Mouse (Mus musculus): ENCODE results near the gene Dnm3. TPM values are rescaled to one million over a fixed set of nuclear protein-coding genes. Genes with fewer than 3 reads are reported as not detected.
"Not testable (repeated sequence)": the region's sequence is repeated elsewhere in the genome, so short reads cannot be mapped to it uniquely, and the experiment has no call there.

Gene Dnm3
- total and polyA plus RNA-seq, 3 experiments: not detected

GRCm38 (mm10) chr1:162394549-162394948, 83.3 kb downstream of the Dnm3 start:
- no peak overlapping the region for H3K4me3 ChIP-seq (ENCODE audit: control insufficient read depth in 1 of 2, insufficient read depth in 1 of 2, low read depth in 2 of 2, low read length in 2 of 2)
- H3K27me3 ChIP-seq (ENCODE audit: control insufficient read depth in 1 of 2, insufficient read depth in 2 of 2, low read length in 2 of 2): peaks cover 0 to 1% of the 10 kb centered on the region in 2 experiments
- DNase-seq (ENCODE audit: low read depth, low spot score): no peak
- no peak overlapping the region for H3K9ac ChIP-seq (ENCODE audit: control insufficient read depth, low read depth, low read length, poor library complexity, severe bottlenecking)
- no peak for TF ChIP-seq KAT2A (conservative IDR thresholded peaks at IDR 0.05; ENCODE audit: low read depth, low read length)
- TF ChIP-seq TBP (IDR thresholded peaks at IDR 0.05; ENCODE audit: low read depth, low read length): no peak
- TF ChIP-seq TCF12 (IDR thresholded peaks at IDR 0.05; ENCODE audit: low read depth, low read length): no peak
- no peak for TF ChIP-seq RCOR1 (IDR thresholded peaks at IDR 0.05; ENCODE audit: low read depth, low read length)
- no peaks in the 10 kb centered on the region for H3K79me2 ChIP-seq (ENCODE audit: control insufficient read depth, insufficient read depth, low read length, poor library complexity)
- H3K27ac ChIP-seq (ENCODE audit: control insufficient read depth, low read depth, low read length): no peak overlapping the region
- no peaks in the 10 kb centered on the region for H3K9me3 ChIP-seq (replicated peaks; ENCODE audit: insufficient read depth, low read length)
- no peaks in the 10 kb centered on the region for H3K4me1 ChIP-seq (ENCODE audit: control insufficient read depth in 1 of 2, insufficient read depth in 2 of 2, low read length in 2 of 2)
- no peaks in the 10 kb centered on the region for H3K36me3 ChIP-seq (ENCODE audit: control insufficient read depth in 1 of 2, insufficient read depth in 2 of 2, low read length in 2 of 2)

DNA sequence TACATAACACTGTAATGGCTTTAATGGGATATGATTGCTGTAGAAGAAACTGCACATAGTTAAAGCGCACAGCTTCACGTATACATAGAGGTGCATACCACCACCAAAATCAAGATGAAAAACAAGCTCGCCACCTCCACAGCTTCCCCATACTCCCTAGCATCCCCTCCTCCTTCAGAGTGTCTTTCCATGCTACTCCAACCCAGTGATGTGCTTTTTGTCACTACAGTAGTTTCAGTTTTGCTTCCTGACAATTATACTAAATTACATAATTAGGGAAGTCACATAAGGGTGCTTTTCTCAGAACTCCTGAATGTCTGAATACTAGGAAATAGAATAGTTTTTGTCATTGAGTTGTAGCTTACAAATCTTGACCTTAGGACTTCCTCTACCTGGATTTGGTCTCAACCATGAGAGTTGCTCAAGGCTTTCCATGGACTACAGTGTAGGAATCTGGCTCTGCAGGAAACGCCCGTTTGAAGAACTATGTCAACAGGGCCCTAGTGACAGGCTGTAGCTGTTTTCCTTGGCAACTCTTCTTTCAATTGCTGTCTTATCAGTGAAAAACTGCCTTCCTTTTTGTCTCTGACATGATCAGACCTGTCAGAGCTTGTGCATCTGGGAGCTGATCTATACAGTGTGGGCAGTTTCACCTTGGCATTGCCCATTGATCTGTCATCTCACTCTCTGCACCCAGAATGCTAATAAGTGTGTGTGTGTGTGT, 89.2 kb downstream of the Dnm3 start:
- H3K79me2 ChIP-seq (ENCODE audit: control insufficient read depth, insufficient read depth, low read length, poor library complexity): no peaks in the 10 kb centered on the region
- H3K36me3 ChIP-seq (ENCODE audit: control insufficient read depth in 1 of 2, insufficient read depth in 2 of 2, low read length in 2 of 2): no peaks in the 10 kb centered on the region
- H3K27ac ChIP-seq (ENCODE audit: control insufficient read depth, low read depth, low read length): no peak overlapping the region
- DNase-seq (ENCODE audit: low read depth, low spot score): no peak
- no peak overlapping the region for H3K4me3 ChIP-seq (ENCODE audit: control insufficient read depth in 1 of 2, insufficient read depth in 1 of 2, low read depth in 2 of 2, low read length in 2 of 2)
- no peaks in the 10 kb centered on the region for H3K27me3 ChIP-seq (ENCODE audit: control insufficient read depth in 1 of 2, insufficient read depth in 2 of 2, low read length in 2 of 2)
- TF ChIP-seq CHD1 (IDR thresholded peaks at IDR 0.05; ENCODE audit: low read depth, low read length) (no peak), ZMIZ1 (IDR thresholded peaks at IDR 0.05; ENCODE audit: low read depth, low read length) (no peak), MYB (IDR thresholded peaks at IDR 0.05; ENCODE audit: low read depth, low read length) (no peak), POLR2AphosphoS2 (IDR thresholded peaks at IDR 0.05; ENCODE audit: low read length) (no peak), ZNF384 (IDR thresholded peaks at IDR 0.05; ENCODE audit: low read depth, low read length) (no peak), EP300 (IDR thresholded peaks at IDR 0.05; ENCODE audit: low read depth in 1 of 2, low read length in 2 of 2) (no peak), ZKSCAN1 (IDR thresholded peaks at IDR 0.05; ENCODE audit: low read depth, low read length) (no peak), MXI1 (IDR thresholded peaks at IDR 0.05; ENCODE audit: low read depth, low read length) (no peak), NRF1 (IDR thresholded peaks at IDR 0.05; ENCODE audit: insufficient read depth, low read depth, low read length, poor library complexity, severe bottlenecking) (no peak), UBTF (IDR thresholded peaks at IDR 0.05; ENCODE audit: borderline replicate concordance, insufficient read depth, low read depth, low read length) (no peak), RAD21 (IDR thresholded peaks at IDR 0.05; ENCODE audit: low read depth, low read length) (no peak)
- no peaks in the 10 kb centered on the region for H3K4me1 ChIP-seq (ENCODE audit: control insufficient read depth in 1 of 2, insufficient read depth in 2 of 2, low read length in 2 of 2)
- no peak overlapping the region for H3K9ac ChIP-seq (ENCODE audit: control insufficient read depth, low read depth, low read length, poor library complexity, severe bottlenecking)
- no peaks in the 10 kb centered on the region for H3K9me3 ChIP-seq (replicated peaks; ENCODE audit: insufficient read depth, low read length)

DNA sequence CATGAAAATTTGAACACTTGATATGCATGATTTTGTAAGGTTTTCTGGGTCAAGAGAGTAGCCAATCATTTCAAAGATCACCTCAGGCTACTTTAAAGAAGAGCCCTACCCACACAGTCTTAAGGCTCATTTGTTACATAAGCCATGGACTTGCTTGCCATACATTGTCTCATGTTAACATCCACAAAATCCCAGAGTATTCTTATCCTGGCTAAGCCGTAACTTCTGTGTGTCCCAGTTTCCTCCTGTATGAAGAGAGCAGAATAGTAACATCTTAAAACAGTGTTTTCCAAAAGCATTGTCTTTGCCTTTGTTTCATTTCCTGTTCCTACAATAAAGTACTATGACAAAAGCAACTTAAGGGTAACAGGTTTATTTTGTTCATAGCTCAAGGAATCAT, 104.8 kb downstream of the Dnm3 start:
- H3K9me3 ChIP-seq (replicated peaks; ENCODE audit: insufficient read depth, low read length); H3K4me3 ChIP-seq (ENCODE audit: control insufficient read depth in 1 of 2, insufficient read depth in 1 of 2, low read depth in 2 of 2, low read length in 2 of 2); H3K27me3 ChIP-seq (ENCODE audit: control insufficient read depth in 1 of 2, insufficient read depth in 2 of 2, low read length in 2 of 2); DNase-seq (ENCODE audit: low read depth, low spot score); H3K4me1 ChIP-seq (ENCODE audit: control insufficient read depth in 1 of 2, insufficient read depth in 2 of 2, low read length in 2 of 2); H3K27ac ChIP-seq (ENCODE audit: control insufficient read depth, low read depth, low read length); H3K36me3 ChIP-seq (ENCODE audit: control insufficient read depth in 1 of 2, insufficient read depth in 2 of 2, low read length in 2 of 2); H3K79me2 ChIP-seq (ENCODE audit: control insufficient read depth, insufficient read depth, low read length, poor library complexity); H3K9ac ChIP-seq (ENCODE audit: control insufficient read depth, low read depth, low read length, poor library complexity, severe bottlenecking): not testable (repeated sequence)
